Mouse (Mus musculus) central nervous system, embryonic 18 days (tissue): ENCODE data around the gene Azin2. TPM values are rescaled to one million over a fixed set of nuclear protein-coding genes. Genes with fewer than 3 reads are reported as not detected.

Source experiments
- polyA plus RNA-seq: library from polyadenylated mRNA; depleted of rRNA; stranded (reverse); fragments of >200 nt; gene quantifications from 2 replicates; pipeline ENCODE4 v1.2.3, GENCODE M21; 2012; rRNA removed

The Azin2 gene
- 14.8 and 16.7 TPM in 2 replicates for polyA plus RNA-seq

GRCm38 (mm10) chr4:128962029-128962925 lies at the start of gene Azin2:
Azin2 (minus strand) TSS chr4:128962442.

GRCm38 (mm10) chr4:128991500-128992008 lies 29.3 kb upstream of the Azin2 start, which contains the start of gene Ak2:
Ak2 (plus strand) TSS chr4:128991958.

GRCm38 (mm10) chr4:128883379-128883781 lies 78.9 kb downstream of the Azin2 start, which contains the start of gene Trim62:
Trim62 (plus strand) TSS chr4:128883580.

Other genes starting within 250 kb of the Azin2 start
- gene A3galt2, start 207.1 kb downstream of the Azin2 start, polyA plus RNA-seq: 2.4 and 3.2 TPM in 2 replicates
- gene Zfp362, start 156.4 kb downstream of the Azin2 start, polyA plus RNA-seq: 34.1 and 49.2 TPM in 2 replicates
- gene Trim62, start 78.9 kb downstream of the Azin2 start, polyA plus RNA-seq: 16.8 and 20.8 TPM in 2 replicates
- gene Ak2, start 29.5 kb upstream of the Azin2 start, polyA plus RNA-seq: 56.6 and 59.4 TPM in 2 replicates
- 86.3 and 90.2 TPM in 2 replicates for gene Rnf19b, start 95.8 kb upstream of the Azin2 start, polyA plus RNA-seq
- 0.20 and 0.70 TPM in 2 replicates for gene Tmem54, start 143.1 kb upstream of the Azin2 start, polyA plus RNA-seq
- 140 and 145 TPM in 2 replicates for gene Hpca, start 159.6 kb upstream of the Azin2 start, polyA plus RNA-seq
- gene Fndc5, start 174.6 kb upstream of the Azin2 start, polyA plus RNA-seq: 9.8 and 12.3 TPM in 2 replicates
- 36.1 and 36.6 TPM in 2 replicates for gene S100pbp, start 227.3 kb upstream of the Azin2 start, polyA plus RNA-seq
- 76.6 and 79.1 TPM in 2 replicates for gene Yars, start 227.3 kb upstream of the Azin2 start, polyA plus RNA-seq